Mouse (Mus musculus) olfactory bulb, adult 2 months (tissue): ENCODE data around the gene Slc44a5. TPM values are rescaled to one million over a fixed set of nuclear protein-coding genes. Genes with fewer than 3 reads are reported as not detected.
"Not testable (repeated sequence)": the region's sequence is repeated elsewhere in the genome, so short reads cannot be mapped to it uniquely, and the experiment has no call there.

Experiments
- H3K27ac ChIP-seq: fragments of 200-500 bp; 2 replicates; pipeline ENCODE4 v1.5.1; 2012; ENCODE audit warnings: low read depth, low read length; ENCODE audit not compliant: insufficient read depth
- H3K4me1 ChIP-seq: fragments of 200-500 bp; 2 replicates; pipeline ENCODE4 v1.6.1; 2012; ENCODE audit warnings: low read length; ENCODE audit not compliant: control insufficient read depth, insufficient read depth
- H3K4me3 ChIP-seq: fragments of 200-500 bp; 2 replicates; pipeline ENCODE4 v1.5.1; 2012; ENCODE audit warnings: mild to moderate bottlenecking, low read depth, low read length, moderate library complexity; ENCODE audit not compliant: insufficient read depth
- CTCF ChIP-seq: fragments of 200-500 bp; IDR thresholded peaks from 2 replicates; pipeline ENCODE4 v1.5.1; 2012; ENCODE audit warnings: low read depth, mild to moderate bottlenecking, low read length, moderate library complexity; ENCODE audit not compliant: insufficient read depth
- POLR2A ChIP-seq: fragments of 200-500 bp; IDR thresholded peaks from 2 replicates; pipeline ENCODE4 v1.6.1; 2012; ENCODE audit warnings: mild to moderate bottlenecking, low read depth, low read length, moderate library complexity; ENCODE audit not compliant: insufficient read depth
- WGBS: fragments of 180-500 bp; shearing (Covaris S2); methylation state at CpG from one replicate; pipeline ENCODE4 v1.1.7; 2018; 5-methylcytosine and 5-hydroxymethylcytosine counted together
- polyA plus RNA-seq: library from polyadenylated mRNA; stranded (reverse); fragments of >200 nt; gene quantifications from 2 replicates; pipeline ENCODE4 v1.2.4, GENCODE M21; 2012; ENCODE audit warnings: low replicate concordance; ENCODE audit not compliant: missing spikeins, insufficient read depth, insufficient read length

Slc44a5 gene
- polyA plus RNA-seq, 1 experiment, result not detected

GRCm38 (mm10) chr3:154212551-154212950, 239.3 kb downstream of the Slc44a5 start:
- no peaks in the 10 kb centered on the region for H3K4me1 ChIP-seq
- H3K4me3 ChIP-seq, result no peak overlapping the region
- 92% methylated on average over 2 of the region's 2 CpGs for WGBS
- no peak overlapping the region for H3K27ac ChIP-seq
- TF ChIP-seq CTCF (no peak), POLR2A (no peak)

GRCm38 (mm10) chr3:154215309-154215708, 242.1 kb downstream of the Slc44a5 start:
- Histone ChIP-seq H3K27ac (no peak overlapping the region), H3K4me3 (no peak overlapping the region), H3K4me1 (no peaks in the 10 kb centered on the region)
- no peak for TF ChIP-seq CTCF
- TF ChIP-seq POLR2A, result no peak
- 86% methylated on average over 7 of the region's 7 CpGs for WGBS

- no peak for TF ChIP-seq POLR2A
- TF ChIP-seq CTCF, result no peak
Observed at GRCm38 (mm10) chr3:154215779-154216178, 242.5 kb downstream of the Slc44a5 start.

GRCm38 (mm10) chr3:154222141-154222591, 248.9 kb downstream of the Slc44a5 start:
- TF ChIP-seq POLR2A, result no peak
- TF ChIP-seq CTCF, result no peak
- no peaks in the 10 kb centered on the region; the same call in 1 of the 2 replicates for H3K4me1 ChIP-seq
- H3K27ac ChIP-seq, result no peak overlapping the region
- whole genome bisulfite sequencing, result 30% methylated on average over 8 of the region's 8 CpGs
- H3K4me3 ChIP-seq, result no peak overlapping the region

More at GRCm38 (mm10) chr3:154215779-154216178, 242.5 kb downstream of the Slc44a5 start:
- H3K4me1 ChIP-seq, result no peaks in the 10 kb centered on the region
- H3K27ac ChIP-seq, result no peak overlapping the region
- no peak overlapping the region for H3K4me3 ChIP-seq

- no peak for TF ChIP-seq CTCF
- no peak for TF ChIP-seq POLR2A
- WGBS, result 53% methylated on average over 4 of the region's 4 CpGs
- Histone ChIP-seq H3K27ac (no peak overlapping the region), H3K4me3 (no peak overlapping the region), H3K4me1 (no peaks in the 10 kb centered on the region; the same call in 1 of the 2 replicates)
Observed at GRCm38 (mm10) chr3:154222688-154223087, 249.5 kb downstream of the Slc44a5 start.

- Histone ChIP-seq H3K4me3 (no peak overlapping the region), H3K27ac (no peak overlapping the region), H3K4me1 (no peaks in the 10 kb centered on the region; the same call in 1 of the 2 replicates)
- TF ChIP-seq CTCF, result no peak
- no peak for TF ChIP-seq POLR2A
- 50% methylated on average over 10 of the region's 10 CpGs for WGBS
Observed at GRCm38 (mm10) chr3:154226100-154226752, 253.0 kb downstream of the Slc44a5 start.

- TF ChIP-seq CTCF (no peak), POLR2A (no peak)
- H3K27ac ChIP-seq, result no peak overlapping the region
- WGBS, result 86% methylated on average over 1 of the region's 1 CpGs
- no peaks in the 10 kb centered on the region for H3K4me1 ChIP-seq
- H3K4me3 ChIP-seq, result no peak overlapping the region
Observed at GRCm38 (mm10) chr3:154244932-154245331, 271.7 kb downstream of the Slc44a5 start.

- WGBS, result 93% methylated on average over 2 of the region's 2 CpGs
Observed at GRCm38 (mm10) chr3:154251486-154251885, 278.2 kb downstream of the Slc44a5 start.

GRCm38 (mm10) chr3:154252219-154252618, 279.0 kb downstream of the Slc44a5 start:
- no peaks in the 10 kb centered on the region for H3K4me1 ChIP-seq
- no peak for TF ChIP-seq POLR2A
- no peak overlapping the region for H3K4me3 ChIP-seq
- no peak overlapping the region for H3K27ac ChIP-seq
- 88% methylated on average over 10 of the region's 10 CpGs for WGBS

More at GRCm38 (mm10) chr3:154251486-154251885, 278.2 kb downstream of the Slc44a5 start:
- Histone ChIP-seq H3K4me3 (no peak overlapping the region), H3K27ac (no peak overlapping the region), H3K4me1 (no peaks in the 10 kb centered on the region)
- TF ChIP-seq CTCF (no peak), POLR2A (no peak)

- not testable (repeated sequence) for H3K4me1 ChIP-seq, H3K27ac ChIP-seq, H3K4me3 ChIP-seq
- WGBS, result 95% methylated on average over 2 of the region's 2 CpGs
Observed at GRCm38 (mm10) chr3:154254187-154254586, 281.0 kb downstream of the Slc44a5 start.
